Mouse (Mus musculus) spleen, postnatal 0 days (tissue): ENCODE measurements around the gene Col5a2. TPM values are rescaled to one million over a fixed set of nuclear protein-coding genes. Genes with fewer than 3 reads are reported as not detected.

Experiments used
- polyA plus RNA-seq: library from polyadenylated mRNA; unstranded; fragments of >200 nt; fragmentation: Nextera tagmentation; extraction: Ambion mirVana; gene quantifications from 2 replicates; pipeline ENCODE4 v1.2.1, GENCODE M21; 2015

The Col5a2 gene
- polyA plus RNA-seq: 17.1 and 22.1 TPM in 2 replicates

GRCm38 (mm10) chr1:45502865-45503332 is at the start of gene Col5a2:
Col5a2 (minus strand) TSS chr1:45503282.

Other genes with a start within 250 kb of the Col5a2 start
- 286 and 433 TPM in 2 replicates for gene Col3a1, start 191.7 kb downstream of the Col5a2 start, polyA plus RNA-seq